Mouse (Mus musculus): ENCODE results near the gene Vmp1. TPM values are rescaled to one million over a fixed set of nuclear protein-coding genes. Genes with fewer than 3 reads are reported as not detected.

The Vmp1 gene
- polyA plus RNA-seq, 1 experiment from 2014 or later: 387 TPM

DNA sequence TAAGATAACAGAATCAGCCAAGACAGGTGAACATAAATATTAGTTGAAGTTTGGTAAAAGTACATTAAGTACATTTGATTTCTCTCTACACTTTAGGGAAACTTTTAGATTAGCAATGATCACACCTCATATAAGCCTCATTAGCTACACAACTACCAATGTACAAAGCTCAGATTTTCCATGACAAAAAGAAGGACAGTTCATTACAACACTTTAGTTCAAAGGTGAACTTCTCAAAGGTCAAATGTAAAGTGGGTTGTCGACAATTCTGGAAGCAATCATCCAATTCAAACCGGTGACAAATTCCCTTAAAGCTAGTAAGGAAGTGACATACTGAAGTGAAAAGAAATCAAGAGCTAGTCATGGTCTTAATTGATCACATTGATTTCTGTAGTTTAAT, 45.9 kb downstream of the Vmp1 start:
- no peak for TF ChIP-seq CTCF (IDR thresholded peaks at IDR 0.05; ENCODE audit: low read depth)
- Histone ChIP-seq H3K9ac (ENCODE audit: low read depth, low read length) (no peak overlapping the region), H3K27me3 (replicated peaks; ENCODE audit: control insufficient read depth, insufficient read depth, low read length) (no peaks in the 10 kb centered on the region), H3K4me3 (ENCODE audit: low read depth, low read length) (no peak overlapping the region), H3K9me3 (ENCODE audit: control insufficient read depth) (no peaks in the 10 kb centered on the region), H3K36me3 (ENCODE audit: control insufficient read depth, insufficient read depth) (peaks cover 28% of the 10 kb centered on the region; the same call in 1 of the 2 replicates), H3K4me2 (replicated peaks; ENCODE audit: low read depth) (no peak overlapping the region), H3K4me1 (replicated peaks; ENCODE audit: control insufficient read depth, insufficient read depth, low read length) (no peaks in the 10 kb centered on the region), H3K27ac (ENCODE audit: low read depth, low read length) (no peak overlapping the region)
- ATAC-seq: no peak
- WGBS: 45% methylated on average over 2 of the region's 2 CpGs

DNA sequence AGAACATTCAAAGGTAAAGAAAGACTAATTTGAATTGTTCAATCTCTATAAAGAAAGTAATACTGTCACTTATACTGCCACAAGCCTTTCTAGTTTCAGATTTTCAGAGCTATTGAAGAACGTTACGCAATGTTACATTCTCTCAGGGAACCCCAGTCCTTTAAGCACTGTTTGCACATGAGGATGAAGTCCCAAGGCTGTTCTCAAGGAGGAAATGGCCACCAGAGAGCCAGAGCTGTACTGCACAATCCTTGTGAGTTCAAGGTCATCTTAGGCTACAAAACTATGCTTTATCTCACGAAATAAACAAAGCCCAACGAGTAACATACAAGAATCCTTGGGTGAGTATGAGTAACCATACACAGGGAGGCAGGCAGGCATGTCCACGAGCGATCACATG, 49.2 kb downstream of the Vmp1 start:
- 0 out of 2 replicates have a peak, but pooled peaks have one; percentile 8 for ATAC-seq
- Histone ChIP-seq H3K9ac (ENCODE audit: low read depth, low read length) (no peak overlapping the region), H3K4me2 (replicated peaks; ENCODE audit: low read depth) (no peak overlapping the region), H3K27ac (ENCODE audit: low read depth, low read length) (no peak overlapping the region; the same call in 1 of the 2 replicates), H3K36me3 (ENCODE audit: control insufficient read depth, insufficient read depth) (peaks cover 12% of the 10 kb centered on the region; the same call in 1 of the 2 replicates), H3K4me3 (ENCODE audit: low read depth, low read length) (no peak overlapping the region), H3K9me3 (ENCODE audit: control insufficient read depth) (no peaks in the 10 kb centered on the region), H3K27me3 (replicated peaks; ENCODE audit: control insufficient read depth, insufficient read depth, low read length) (no peaks in the 10 kb centered on the region), H3K4me1 (replicated peaks; ENCODE audit: control insufficient read depth, insufficient read depth, low read length) (no peaks in the 10 kb centered on the region)
- WGBS: 73% methylated on average over 6 of the region's 6 CpGs
- TF ChIP-seq CTCF (IDR thresholded peaks at IDR 0.05; ENCODE audit: low read depth): no peak

DNA sequence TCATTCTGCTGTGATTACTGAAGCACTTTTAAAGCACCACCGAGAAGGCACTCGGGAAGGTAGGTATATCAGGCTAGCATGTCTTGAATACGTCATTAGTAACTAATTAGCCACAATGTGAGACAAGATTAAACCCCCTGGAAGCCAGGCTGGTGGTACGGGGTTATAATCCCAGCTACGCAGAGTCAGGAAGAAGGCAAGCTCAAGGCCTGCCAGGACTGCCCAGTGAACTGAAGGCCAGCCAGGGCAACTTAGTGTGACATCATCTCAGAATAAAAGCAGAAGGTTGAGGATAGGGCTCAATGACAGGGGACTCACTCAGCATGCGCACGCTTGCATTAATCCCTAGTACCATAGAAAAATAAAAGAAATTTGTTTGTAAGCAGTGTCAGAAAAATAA, 53.7 kb downstream of the Vmp1 start:
- H3K4me2 ChIP-seq (replicated peaks; ENCODE audit: low read depth): no peak overlapping the region
- no peak overlapping the region for H3K9ac ChIP-seq (ENCODE audit: low read depth, low read length)
- no peak for ATAC-seq
- WGBS: 83% methylated on average over 7 of the region's 7 CpGs
- no peaks in the 10 kb centered on the region for H3K27me3 ChIP-seq (replicated peaks; ENCODE audit: control insufficient read depth, insufficient read depth, low read length)
- TF ChIP-seq CTCF (IDR thresholded peaks at IDR 0.05; ENCODE audit: low read depth): no peak
- H3K4me1 ChIP-seq (replicated peaks; ENCODE audit: control insufficient read depth, insufficient read depth, low read length): no peaks in the 10 kb centered on the region
- peaks cover 9% of the 10 kb centered on the region; the same call in 1 of the 2 replicates for H3K36me3 ChIP-seq (ENCODE audit: control insufficient read depth, insufficient read depth)
- H3K9me3 ChIP-seq (ENCODE audit: control insufficient read depth): no peaks in the 10 kb centered on the region
- no peak overlapping the region for H3K27ac ChIP-seq (ENCODE audit: low read depth, low read length)
- no peak overlapping the region for H3K4me3 ChIP-seq (ENCODE audit: low read depth, low read length)

DNA sequence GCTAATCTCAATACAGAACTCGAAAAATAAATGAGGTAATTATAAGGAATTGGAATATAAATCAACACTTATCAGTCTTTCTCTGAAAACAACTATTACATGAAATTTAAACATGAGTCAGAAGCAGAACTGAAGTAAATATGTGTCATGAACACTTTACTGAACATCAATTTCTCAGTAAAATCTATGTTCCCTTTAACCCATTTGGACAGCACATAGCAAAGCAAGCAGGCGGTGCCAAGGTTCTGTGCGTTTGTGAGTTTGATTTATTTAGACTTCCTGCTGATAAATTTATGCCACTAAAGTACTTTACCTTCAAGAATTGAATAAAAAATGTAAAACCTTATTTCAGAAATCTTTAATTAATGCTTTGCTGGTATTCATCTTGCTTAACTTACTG, 54.2 kb downstream of the Vmp1 start:
- H3K27ac ChIP-seq (ENCODE audit: low read depth, low read length): no peak overlapping the region
- no peak overlapping the region for H3K4me2 ChIP-seq (replicated peaks; ENCODE audit: low read depth)
- 65% methylated on average over 3 of the region's 3 CpGs for WGBS
- H3K9me3 ChIP-seq (ENCODE audit: control insufficient read depth): no peaks in the 10 kb centered on the region
- H3K4me1 ChIP-seq (replicated peaks; ENCODE audit: control insufficient read depth, insufficient read depth, low read length): no peaks in the 10 kb centered on the region
- ATAC-seq: no peak
- H3K27me3 ChIP-seq (replicated peaks; ENCODE audit: control insufficient read depth, insufficient read depth, low read length): no peaks in the 10 kb centered on the region
- H3K36me3 ChIP-seq (ENCODE audit: control insufficient read depth, insufficient read depth): peaks cover 4% of the 10 kb centered on the region; the same call in 1 of the 2 replicates
- no peak overlapping the region for H3K9ac ChIP-seq (ENCODE audit: low read depth, low read length)
- no peak overlapping the region for H3K4me3 ChIP-seq (ENCODE audit: low read depth, low read length)
- TF ChIP-seq CTCF (IDR thresholded peaks at IDR 0.05; ENCODE audit: low read depth): no peak

DNA sequence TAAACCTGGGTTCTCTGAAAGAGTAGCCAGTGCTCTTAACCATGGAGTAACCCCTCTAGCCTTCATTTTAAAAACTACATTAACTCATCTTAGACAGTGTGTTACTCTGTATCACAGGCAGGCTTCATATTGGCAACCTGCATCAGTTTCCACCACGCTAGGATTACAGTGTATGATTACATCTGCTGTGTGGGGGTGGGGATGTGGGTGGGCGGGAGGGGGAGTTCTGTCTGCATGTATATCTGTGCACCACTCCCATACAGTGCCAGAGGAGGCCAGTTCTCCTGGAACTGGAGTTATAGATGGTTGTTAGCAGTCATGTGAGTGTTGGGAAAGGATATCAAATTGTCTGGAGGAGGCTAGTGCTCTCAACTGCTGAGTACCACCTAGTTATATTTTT, 55.2 kb downstream of the Vmp1 start:
- ATAC-seq: no peak
- no peaks in the 10 kb centered on the region for H3K9me3 ChIP-seq (ENCODE audit: control insufficient read depth)
- no peak overlapping the region for H3K4me3 ChIP-seq (ENCODE audit: low read depth, low read length)
- H3K27me3 ChIP-seq (replicated peaks; ENCODE audit: control insufficient read depth, insufficient read depth, low read length): no peaks in the 10 kb centered on the region
- no peak overlapping the region for H3K4me2 ChIP-seq (replicated peaks; ENCODE audit: low read depth)
- no peaks in the 10 kb centered on the region for H3K4me1 ChIP-seq (replicated peaks; ENCODE audit: control insufficient read depth, insufficient read depth, low read length)
- TF ChIP-seq CTCF (IDR thresholded peaks at IDR 0.05; ENCODE audit: low read depth): no peak
- peaks cover 3% of the 10 kb centered on the region; the same call in 1 of the 2 replicates for H3K36me3 ChIP-seq (ENCODE audit: control insufficient read depth, insufficient read depth)
- WGBS: 67% methylated on average over 2 of the region's 2 CpGs
- H3K27ac ChIP-seq (ENCODE audit: low read depth, low read length): no peak overlapping the region
- no peak overlapping the region for H3K9ac ChIP-seq (ENCODE audit: low read depth, low read length)

DNA sequence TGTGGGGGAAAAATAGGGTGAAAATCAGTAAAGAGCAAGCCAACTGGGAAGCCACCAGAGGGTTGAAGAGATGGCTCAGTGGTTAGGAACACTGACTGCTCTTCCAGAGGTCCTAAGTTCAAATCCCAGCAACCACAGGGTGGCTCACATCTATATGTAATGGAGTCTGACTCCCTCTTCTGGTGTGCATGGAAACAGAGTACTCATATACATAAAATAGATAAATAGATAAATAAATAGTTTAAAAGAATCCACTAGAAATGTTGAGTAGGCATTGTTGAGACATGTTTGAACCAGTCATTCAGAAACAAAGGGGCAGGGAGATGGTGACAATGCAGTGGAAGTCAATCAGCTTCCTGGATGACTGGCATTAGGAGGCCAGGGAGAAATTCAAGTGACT, 56.0 kb downstream of the Vmp1 start:
- no peaks in the 10 kb centered on the region for H3K27me3 ChIP-seq (replicated peaks; ENCODE audit: control insufficient read depth, insufficient read depth, low read length)
- H3K4me2 ChIP-seq (replicated peaks; ENCODE audit: low read depth): no peak overlapping the region
- no peak for ATAC-seq
- H3K27ac ChIP-seq (ENCODE audit: low read depth, low read length): no peak overlapping the region
- no peaks in the 10 kb centered on the region; the same call in 1 of the 2 replicates for H3K36me3 ChIP-seq (ENCODE audit: control insufficient read depth, insufficient read depth)
- H3K4me1 ChIP-seq (replicated peaks; ENCODE audit: control insufficient read depth, insufficient read depth, low read length): no peaks in the 10 kb centered on the region
- peak; percentile 39; the same call in 1 of the 2 replicates for TF ChIP-seq CTCF (IDR thresholded peaks at IDR 0.05; ENCODE audit: low read depth)
- H3K4me3 ChIP-seq (ENCODE audit: low read depth, low read length): no peak overlapping the region
- H3K9me3 ChIP-seq (ENCODE audit: control insufficient read depth): no peaks in the 10 kb centered on the region
- H3K9ac ChIP-seq (ENCODE audit: low read depth, low read length): no peak overlapping the region

DNA sequence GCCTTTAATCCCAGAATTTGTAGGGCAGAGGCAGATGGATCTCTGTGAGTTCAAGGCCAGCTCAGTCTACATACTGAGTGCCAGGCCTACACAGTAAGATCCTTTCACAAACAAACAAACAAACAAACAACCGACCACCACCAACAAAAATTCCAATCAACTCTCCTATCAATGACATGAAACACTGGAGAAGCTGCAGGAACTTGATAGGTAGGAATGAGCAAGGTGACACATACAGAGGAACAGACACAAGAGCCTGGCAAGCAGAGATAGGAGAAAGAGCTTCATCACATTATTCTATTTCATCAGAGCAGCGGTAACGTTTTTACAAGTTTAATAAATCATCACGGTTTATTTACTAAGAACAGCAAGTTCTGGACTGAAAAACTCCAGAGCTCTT, 56.9 kb downstream of the Vmp1 start:
- Histone ChIP-seq H3K9me3 (ENCODE audit: control insufficient read depth) (no peaks in the 10 kb centered on the region), H3K27me3 (replicated peaks; ENCODE audit: control insufficient read depth, insufficient read depth, low read length) (no peaks in the 10 kb centered on the region), H3K4me3 (ENCODE audit: low read depth, low read length) (no peak overlapping the region), H3K9ac (ENCODE audit: low read depth, low read length) (no peak overlapping the region), H3K4me1 (replicated peaks; ENCODE audit: control insufficient read depth, insufficient read depth, low read length) (no peaks in the 10 kb centered on the region), H3K27ac (ENCODE audit: low read depth, low read length) (no peak overlapping the region), H3K4me2 (replicated peaks; ENCODE audit: low read depth) (no peak overlapping the region), H3K36me3 (ENCODE audit: control insufficient read depth, insufficient read depth) (no peaks in the 10 kb centered on the region; the same call in 1 of the 2 replicates)
- TF ChIP-seq CTCF (IDR thresholded peaks at IDR 0.05; ENCODE audit: low read depth): no peak
- no peak for ATAC-seq
- WGBS: 80% methylated on average over 4 of the region's 4 CpGs
